Mouse (Mus musculus) olfactory bulb, adult 2 months (tissue): ENCODE results near the gene Rgs11.

Experiments
- CTCF ChIP-seq: fragments of 200-500 bp; IDR thresholded peaks from 2 replicates; pipeline ENCODE4 v1.5.1; 2012; ENCODE audit warnings: low read depth, mild to moderate bottlenecking, low read length, moderate library complexity; ENCODE audit not compliant: insufficient read depth
- POLR2A ChIP-seq: fragments of 200-500 bp; IDR thresholded peaks from 2 replicates; pipeline ENCODE4 v1.6.1; 2012; ENCODE audit warnings: mild to moderate bottlenecking, low read depth, low read length, moderate library complexity; ENCODE audit not compliant: insufficient read depth

DNA sequence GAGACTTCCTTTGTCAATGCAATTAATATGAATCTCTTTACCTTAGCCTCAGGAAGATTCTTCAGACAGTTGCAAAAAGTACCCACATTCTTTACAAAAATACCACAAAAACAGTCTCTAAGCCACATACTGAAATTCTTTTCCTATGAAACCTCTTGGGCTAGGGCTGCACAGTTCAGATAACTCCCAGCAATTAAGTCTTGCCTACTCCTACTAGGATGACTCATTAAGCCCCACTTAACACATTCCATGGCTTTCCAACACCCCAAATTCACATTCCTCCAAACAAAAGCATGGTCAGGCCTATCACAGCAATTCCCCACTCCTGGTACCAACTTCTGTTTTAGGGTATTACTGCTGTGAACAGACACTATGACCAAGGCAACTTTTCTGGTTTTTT, 24.1 kb upstream of the Rgs11 start:
- TF ChIP-seq CTCF (no peak), POLR2A (no peak)
